ENCODE assay signal across 1 mouse cellular context in the genomic region with DNA sequence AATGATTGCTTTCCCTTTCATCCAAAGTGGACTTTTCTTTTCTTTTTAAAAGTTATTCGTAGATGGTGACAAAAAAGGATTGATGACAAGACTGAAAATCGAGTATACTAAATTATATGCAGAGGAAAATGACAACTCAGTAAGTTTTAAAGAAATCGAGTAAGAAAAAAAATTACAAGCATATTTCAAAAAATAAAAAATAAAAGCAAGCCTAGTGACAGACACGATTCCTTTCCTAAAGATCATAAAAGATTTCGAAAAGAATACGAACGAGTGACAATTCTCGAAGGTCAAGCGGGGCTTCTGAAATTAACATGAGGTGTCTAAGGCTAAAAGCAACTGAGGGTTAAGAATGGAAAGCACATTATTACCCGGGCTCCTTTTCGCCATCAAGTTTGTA.
TF ChIP-seq lines count a peak whose summit lies in the region.

No protein-coding gene starts in this region.

TF ChIP-seq in MEL, 35 proteins besides CTCF, POLR2A, EP300 and RAD21:
- TF ChIP-seq GATA1 (IDR thresholded peaks at IDR 0.05; ENCODE audit: low read depth, low read length) (no peak), JUND (IDR thresholded peaks at IDR 0.05; ENCODE audit: low read depth, low read length) (no peak), ZNF384 (IDR thresholded peaks at IDR 0.05; ENCODE audit: low read depth, low read length) (no peak), SIN3A (IDR thresholded peaks at IDR 0.05; ENCODE audit: low read length) (peak; percentile 54), MAX (IDR thresholded peaks at IDR 0.05; ENCODE audit: low read length) (0 out of 2 replicates have a peak, but pooled peaks have one; percentile 4), ELF1 (IDR thresholded peaks at IDR 0.05; ENCODE audit: low read depth, low read length) (no peak), RCOR1 (IDR thresholded peaks at IDR 0.05; ENCODE audit: low read depth, low read length) (no peak), HCFC1 (IDR thresholded peaks at IDR 0.05; ENCODE audit: low read depth, low read length) (no peak), MAZ (IDR thresholded peaks at IDR 0.05; ENCODE audit: low read depth, low read length) (peak; percentile 9; the same call in 1 of the 2 replicates), KAT2A (conservative IDR thresholded peaks at IDR 0.05; ENCODE audit: low read depth, low read length) (0 out of 2 replicates have a peak, but pooled peaks have one; percentile 6), E2F4 (IDR thresholded peaks at IDR 0.05; ENCODE audit: borderline replicate concordance, low read depth, low read length) (0 out of 2 replicates have a peak, but pooled peaks have one; percentile 50), CHD2 (IDR thresholded peaks at IDR 0.05; ENCODE audit: low read length) (no peak), ETS1 (IDR thresholded peaks at IDR 0.05; ENCODE audit: low read depth, low read length) (no peak), CHD1 (IDR thresholded peaks at IDR 0.05; ENCODE audit: low read depth, low read length) (peak; percentile 67; the same call in 1 of the 2 replicates), GABPA (IDR thresholded peaks at IDR 0.05; ENCODE audit: low read depth, low read length) (no peak), NRF1 (IDR thresholded peaks at IDR 0.05; ENCODE audit: insufficient read depth, low read depth, low read length, poor library complexity, severe bottlenecking) (no peak), ZC3H11A (IDR thresholded peaks at IDR 0.05; ENCODE audit: low read depth, low read length) (no peak), MXI1 (IDR thresholded peaks at IDR 0.05; ENCODE audit: low read depth, low read length) (peak; percentile 8), UBTF (IDR thresholded peaks at IDR 0.05; ENCODE audit: borderline replicate concordance, insufficient read depth, low read depth, low read length) (no peak), TCF12 (IDR thresholded peaks at IDR 0.05; ENCODE audit: low read depth, low read length) (no peak)
